Mouse (Mus musculus): Measurements from ENCODE around the gene Cerk. TPM values are rescaled to one million over a fixed set of nuclear protein-coding genes. Genes with fewer than 3 reads are reported as not detected.

Gene Cerk
- 109 to 124 TPM (median 114 TPM) in 4 replicates for total RNA-seq (2023)

DNA sequence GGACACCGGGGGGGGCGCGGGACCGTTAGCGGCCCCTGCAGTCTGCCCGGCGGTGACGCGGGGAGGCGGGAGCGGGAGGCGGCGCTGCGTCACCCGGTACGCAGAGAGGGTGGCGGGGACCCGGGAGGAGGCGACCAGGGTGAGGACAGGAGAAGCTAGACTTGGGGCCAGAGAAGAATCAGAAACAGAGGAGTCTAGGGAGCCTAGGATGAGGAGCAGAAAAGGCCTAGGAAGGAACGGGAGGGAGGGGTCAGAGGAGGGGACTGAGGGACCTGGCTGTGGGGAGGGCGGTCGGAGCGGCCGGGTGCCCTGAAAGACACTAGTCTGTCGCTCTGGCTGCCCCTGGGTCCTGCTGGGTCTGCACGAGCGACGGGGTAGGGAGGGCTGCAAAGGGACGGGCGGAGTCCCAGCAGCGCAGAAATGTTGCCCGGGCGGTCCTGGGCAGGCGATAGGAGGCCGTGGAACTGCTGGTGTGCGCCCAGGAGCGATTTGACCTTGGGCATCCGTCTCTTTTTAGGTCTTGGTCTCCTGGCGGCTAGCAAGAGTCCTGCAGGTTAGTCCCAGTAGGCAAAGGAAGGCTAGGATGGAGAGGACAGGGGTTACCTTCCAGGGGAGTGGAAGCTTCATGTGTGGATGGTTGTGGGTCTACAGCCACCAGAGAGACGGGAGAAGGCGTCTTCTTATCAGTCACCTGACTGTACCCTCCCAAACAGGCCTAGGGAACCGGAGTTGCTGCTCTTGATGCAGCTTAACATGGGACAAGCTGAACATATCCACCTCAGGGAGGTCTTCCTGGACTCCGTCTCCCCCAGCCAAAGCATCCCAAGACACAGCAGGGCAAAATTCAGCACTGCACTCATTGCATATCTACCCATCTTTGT lies at the start of gene Cerk:
Gene Cerk, minus strand, starts transcription at position 453 of the 881 bp plus-strand sequence.

DNA sequence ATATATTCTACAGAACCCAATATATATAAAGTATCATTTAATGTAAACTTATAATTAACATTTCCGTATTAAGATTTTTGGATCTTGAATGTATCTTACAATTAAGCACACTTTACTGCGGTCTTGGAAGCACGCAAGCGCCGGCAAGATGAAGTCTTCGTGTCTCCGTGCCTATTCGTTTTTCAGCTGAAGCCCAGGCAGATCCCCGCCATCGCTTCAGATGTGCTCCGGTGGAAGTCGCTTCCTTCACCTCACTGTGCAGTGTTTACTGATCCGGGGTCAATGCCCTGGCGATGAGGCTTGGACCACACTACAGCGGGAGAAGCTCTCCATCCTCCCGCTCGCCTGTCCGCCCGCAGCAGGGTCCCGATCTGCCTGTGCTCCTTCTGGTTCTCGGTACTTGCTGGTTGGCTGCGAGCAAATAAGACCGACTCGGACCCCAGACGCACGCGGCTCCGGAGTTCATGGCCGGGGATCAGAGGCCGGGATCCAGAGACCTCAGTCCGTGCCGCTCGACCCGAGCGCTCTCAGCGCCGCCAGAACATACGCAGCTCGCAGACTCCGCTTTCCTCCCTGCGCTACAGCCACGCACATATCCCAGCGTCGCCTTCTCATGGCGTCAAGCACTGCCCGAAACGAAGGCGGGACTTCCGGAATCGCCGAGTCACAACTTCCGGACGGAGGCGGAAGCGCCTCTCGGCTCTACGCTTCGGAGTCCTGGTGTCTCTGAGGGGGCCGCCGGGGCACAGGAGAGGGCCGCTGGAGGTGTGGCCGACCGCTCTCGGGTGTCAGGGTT lies 28.0 kb upstream of the Cerk start, which contains the start of gene Tbc1d22a:
Gene Tbc1d22a, plus strand, starts transcription at position 707 of the 796 bp plus-strand sequence.

Other genes with a start within 250 kb of the Cerk start
- gene Celsr1, start 152.4 kb downstream of the Cerk start, total RNA-seq (2023), result 0.34 to 0.75 TPM (median 0.49 TPM) in 4 replicates
- gene Gramd4, start 128.4 kb downstream of the Cerk start, total RNA-seq (2023), result 47.3 to 65.8 TPM (median 51.0 TPM) in 4 replicates
- gene Tbc1d22a, start 28.3 kb upstream of the Cerk start, total RNA-seq (2023), result 34.0 to 48.8 TPM (median 40.7 TPM) in 4 replicates

Data from B cell, adult 62 days (primary cell).